Mouse (Mus musculus) activated CD4-positive, CD25-positive, alpha-beta regulatory T cell, adult 4 months (primary cell): Measurements from ENCODE around the gene Mtcl1. TPM values are rescaled to one million over a fixed set of nuclear protein-coding genes. Genes with fewer than 3 reads are reported as not detected.

Experiments
- ATAC-seq: one replicate; pipeline ENCODE4 v1.8.0; 2017
- polyA plus RNA-seq, 2 experiments: library from polyadenylated mRNA; unstranded; fragments of 100-300 nt; shearing (Covaris generic); gene quantifications; one replicate each; pipeline ENCODE4 v1.2.1; 2017

Gene Mtcl1
- polyA plus RNA-seq: not detected

DNA sequence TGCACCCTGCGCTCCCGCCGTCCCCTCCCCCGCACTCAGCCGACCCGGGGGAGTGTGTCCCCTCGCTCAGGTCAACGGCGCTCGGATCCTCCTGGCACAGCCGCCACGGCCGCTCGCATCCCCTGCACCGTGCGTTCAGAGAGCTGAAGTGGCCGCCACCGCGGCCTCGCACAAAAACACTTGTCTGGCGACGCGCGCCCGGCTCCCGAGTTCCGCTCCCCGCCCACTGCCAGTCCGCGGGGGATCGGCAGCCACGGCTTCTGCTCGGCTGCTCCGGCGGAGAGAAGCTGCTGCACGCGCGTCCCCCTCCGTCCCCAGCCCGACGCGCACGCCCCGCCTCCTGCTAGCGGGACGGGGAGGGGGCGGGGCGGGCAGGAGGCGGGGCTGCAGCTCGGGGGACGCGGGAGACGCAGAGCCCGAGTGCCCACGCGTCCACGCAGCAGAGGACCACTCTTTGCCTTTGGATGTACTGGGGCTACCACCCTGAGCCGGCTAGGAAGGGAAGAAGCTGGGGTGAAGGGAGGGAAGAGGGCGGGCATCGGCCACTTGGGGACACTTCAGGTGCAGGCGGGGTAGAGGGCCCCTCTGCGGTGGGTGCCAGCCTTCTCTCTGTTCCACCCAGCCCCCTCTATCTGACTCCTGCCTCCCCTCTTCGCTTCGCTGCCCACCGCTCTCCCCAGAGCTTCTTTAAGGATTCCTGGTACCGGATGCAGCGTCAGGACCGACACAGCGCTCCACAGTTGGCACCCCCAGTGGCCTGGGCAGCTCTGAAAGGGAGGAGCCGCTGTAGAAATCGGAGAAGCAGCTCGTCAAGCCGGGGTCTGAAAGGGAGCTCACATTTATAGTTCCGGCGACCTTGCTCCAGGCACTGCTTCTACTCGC, at the start of gene Mtcl1:
Gene Mtcl1, minus strand, starts transcription at position 291 of the 882 bp plus-strand sequence.
- peak; percentile 23 for ATAC-seq

- no peak for ATAC-seq
These were observed 49.0 kb upstream of the Mtcl1 start for GRCm38 (mm10) chr17:66498598-66498997.

- ATAC-seq: no peak
These were observed 47.0 kb upstream of the Mtcl1 start for GRCm38 (mm10) chr17:66496589-66496988.

- peak; percentile 58 for ATAC-seq
These were observed 40.6 kb upstream of the Mtcl1 start for GRCm38 (mm10) chr17:66490022-66490601.

DNA sequence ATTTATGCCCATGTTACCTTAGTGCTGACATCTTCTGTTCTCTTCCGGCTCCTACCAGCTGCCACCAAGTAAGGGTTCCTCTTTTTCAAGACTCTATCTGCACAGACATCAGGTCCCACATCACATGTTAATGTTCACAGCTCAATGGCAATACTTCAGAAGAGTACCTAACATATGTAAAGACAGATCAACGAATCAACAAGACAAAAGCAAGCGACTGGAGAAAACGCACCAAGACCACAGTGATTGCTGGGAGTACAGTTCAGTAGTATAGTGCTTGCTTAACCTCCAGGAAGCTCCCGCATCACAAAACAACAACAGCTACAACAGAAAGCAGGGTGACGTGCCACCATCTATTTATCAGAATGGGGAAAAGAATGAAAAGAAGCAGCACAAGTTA, 37.0 kb upstream of the Mtcl1 start:
- ATAC-seq: no peak

- peak; percentile 67 for ATAC-seq
These were observed 36.2 kb upstream of the Mtcl1 start for GRCm38 (mm10) chr17:66485742-66486141.

GRCm38 (mm10) chr17:66484965-66485364, 35.4 kb upstream of the Mtcl1 start:
- no peak for ATAC-seq

GRCm38 (mm10) chr17:66483651-66484454, 34.3 kb upstream of the Mtcl1 start:
- ATAC-seq: no peak

- ATAC-seq: no peak
These were observed 31.7 kb upstream of the Mtcl1 start for GRCm38 (mm10) chr17:66481295-66481694.

DNA sequence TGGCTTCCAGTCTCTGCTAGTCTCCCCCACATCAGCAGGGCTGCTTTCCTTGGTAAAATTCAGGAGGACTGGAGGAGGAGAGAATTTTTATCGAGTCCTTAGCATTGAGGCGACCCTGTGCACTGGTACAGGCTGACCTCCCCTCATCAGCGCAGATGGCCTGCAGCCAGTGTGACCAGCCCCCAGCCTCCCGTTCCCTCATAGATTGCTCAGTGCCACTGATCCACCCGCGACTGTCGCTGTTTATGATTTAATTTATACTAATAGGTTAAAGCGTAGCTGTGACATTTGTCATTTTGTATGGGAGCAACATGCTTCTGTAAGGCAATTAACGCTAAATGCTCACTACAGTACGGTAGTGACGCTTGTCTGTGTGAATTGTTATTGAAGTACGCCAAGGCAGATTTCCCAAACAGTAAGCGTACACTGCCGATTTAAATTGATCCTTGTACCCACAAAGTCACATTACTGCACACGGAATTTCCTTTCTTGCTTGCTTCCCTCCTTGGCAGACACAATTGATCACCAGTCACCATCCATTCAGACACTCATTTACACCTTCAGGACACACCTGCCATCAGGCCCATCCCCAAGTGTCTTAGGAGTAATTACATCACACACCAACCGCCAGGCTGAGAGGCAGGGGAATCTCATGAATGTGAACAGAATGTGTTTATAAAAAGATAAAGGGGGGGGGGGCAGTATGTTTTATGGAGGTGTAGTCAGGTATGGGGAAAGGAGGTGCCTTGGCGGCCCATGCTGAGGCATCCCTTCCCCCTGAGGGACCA, 31.1 kb upstream of the Mtcl1 start:
- ATAC-seq: no peak

DNA sequence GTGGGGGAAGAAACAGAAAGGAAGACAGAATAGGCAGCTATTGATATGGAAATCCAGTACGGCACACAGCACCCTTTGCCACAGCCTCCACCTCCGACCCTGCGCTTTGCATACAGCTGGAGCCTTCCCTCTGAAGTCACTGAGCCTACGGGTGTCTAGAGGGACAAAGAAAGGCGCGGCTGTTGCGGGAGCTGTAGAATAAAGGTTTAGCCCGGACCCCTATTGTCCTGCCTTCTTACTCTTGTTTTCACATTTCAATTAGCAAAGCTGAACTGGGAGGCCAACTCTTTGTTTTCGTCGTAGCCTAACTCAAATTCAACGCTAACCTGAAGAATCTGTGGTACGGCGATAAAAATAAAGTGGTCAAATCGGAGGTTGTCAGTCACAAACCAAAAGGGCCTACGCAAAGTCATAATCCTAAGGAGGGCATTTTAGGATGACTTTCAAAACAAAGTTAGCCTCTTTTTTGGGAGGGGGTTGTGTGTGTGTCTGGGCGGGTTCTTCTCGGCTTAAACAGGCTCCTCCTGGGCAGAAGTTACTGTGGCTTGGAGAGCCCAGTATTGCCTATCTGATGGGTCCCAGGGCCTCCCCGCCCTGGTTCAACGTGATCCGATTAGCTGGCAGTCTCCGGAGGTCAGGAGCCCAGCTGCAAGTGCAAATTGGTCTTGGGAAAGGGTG, 30.4 kb upstream of the Mtcl1 start:
- ATAC-seq: no peak

- no peak for ATAC-seq
These were observed 29.8 kb upstream of the Mtcl1 start for GRCm38 (mm10) chr17:66479311-66479710.

GRCm38 (mm10) chr17:66473205-66473604, 23.7 kb upstream of the Mtcl1 start:
- ATAC-seq: no peak

- no peak for ATAC-seq
These were observed 22.2 kb upstream of the Mtcl1 start for GRCm38 (mm10) chr17:66471775-66472174.

DNA sequence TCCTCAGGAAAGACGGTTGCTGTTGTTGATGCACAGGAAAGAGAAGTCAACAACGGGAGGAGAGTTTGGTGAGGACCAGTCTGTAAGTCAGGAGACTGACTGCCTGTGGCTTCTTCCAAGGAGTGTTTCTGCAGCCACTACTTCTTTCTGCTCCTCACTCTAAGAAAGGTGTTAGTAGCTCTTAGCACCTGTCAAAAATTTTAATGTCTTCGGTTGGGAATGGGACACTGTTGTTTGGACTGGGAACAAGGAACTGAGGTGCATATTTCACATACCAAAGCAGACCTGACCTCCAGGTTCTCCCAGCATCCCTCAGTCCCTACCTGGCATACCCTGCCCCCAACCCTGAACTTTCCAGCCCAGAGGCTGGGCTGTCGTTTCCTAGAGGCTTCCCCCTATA, 21.7 kb upstream of the Mtcl1 start:
- no peak for ATAC-seq

DNA sequence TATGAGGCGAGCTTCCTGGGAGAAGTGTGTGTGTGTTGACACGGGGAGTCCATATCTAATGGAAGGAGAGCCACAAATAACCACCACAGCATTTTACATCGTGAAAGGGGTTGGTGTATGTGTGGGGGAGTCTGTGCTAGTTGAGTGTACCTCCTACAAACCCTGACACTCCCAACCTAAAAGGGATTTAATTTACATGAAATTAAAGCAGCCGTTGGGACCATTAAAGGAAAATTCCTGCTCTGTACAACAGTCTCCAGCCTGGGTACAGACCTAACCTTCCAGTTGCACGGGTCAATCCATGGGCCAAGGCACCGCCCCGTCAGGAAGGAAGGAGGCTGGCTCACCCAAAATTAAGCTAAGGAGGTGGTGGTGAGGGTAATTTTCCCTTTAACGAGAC, 20.5 kb upstream of the Mtcl1 start:
- ATAC-seq: no peak

DNA sequence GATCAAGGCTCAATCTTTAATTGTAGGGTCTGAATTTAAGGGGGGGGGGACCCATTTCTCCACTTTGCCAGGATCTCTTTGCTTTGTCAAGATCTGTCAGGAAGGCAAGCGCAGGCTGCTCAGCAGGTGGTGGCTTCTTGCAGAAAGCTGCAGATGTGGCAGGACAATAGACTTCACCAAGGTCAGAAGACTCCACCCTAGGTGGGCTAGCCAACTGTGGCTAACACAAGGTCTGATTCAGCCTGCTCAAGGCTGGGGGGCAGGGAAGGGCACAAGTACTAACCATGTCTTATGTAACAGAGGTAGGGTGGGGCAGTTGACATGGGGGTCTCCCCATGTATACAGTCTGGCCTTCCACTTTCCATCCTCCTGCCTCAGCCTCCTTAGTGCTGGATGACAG, 7.7 kb upstream of the Mtcl1 start:
- ATAC-seq: no peak

DNA sequence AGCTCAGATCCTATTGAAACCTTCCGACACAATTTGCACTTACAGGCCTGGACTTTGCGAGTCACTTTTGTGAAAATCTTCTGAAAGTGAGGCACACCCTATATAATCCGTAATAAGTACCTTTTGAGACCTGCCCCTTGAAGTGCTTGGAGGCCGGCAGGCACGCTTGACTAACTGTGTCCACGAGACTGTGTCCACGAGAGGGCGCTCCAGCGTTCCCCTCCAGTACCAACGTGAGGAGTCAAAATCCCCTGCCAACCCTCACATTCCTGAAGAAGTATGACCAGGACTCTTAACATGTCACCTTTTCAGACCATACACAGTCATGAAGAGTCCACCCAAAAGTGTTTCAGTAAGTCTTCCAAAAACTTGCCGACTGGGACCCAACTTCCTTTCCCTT, 1.6 kb upstream of the Mtcl1 start:
- ATAC-seq: peak; percentile 41

DNA sequence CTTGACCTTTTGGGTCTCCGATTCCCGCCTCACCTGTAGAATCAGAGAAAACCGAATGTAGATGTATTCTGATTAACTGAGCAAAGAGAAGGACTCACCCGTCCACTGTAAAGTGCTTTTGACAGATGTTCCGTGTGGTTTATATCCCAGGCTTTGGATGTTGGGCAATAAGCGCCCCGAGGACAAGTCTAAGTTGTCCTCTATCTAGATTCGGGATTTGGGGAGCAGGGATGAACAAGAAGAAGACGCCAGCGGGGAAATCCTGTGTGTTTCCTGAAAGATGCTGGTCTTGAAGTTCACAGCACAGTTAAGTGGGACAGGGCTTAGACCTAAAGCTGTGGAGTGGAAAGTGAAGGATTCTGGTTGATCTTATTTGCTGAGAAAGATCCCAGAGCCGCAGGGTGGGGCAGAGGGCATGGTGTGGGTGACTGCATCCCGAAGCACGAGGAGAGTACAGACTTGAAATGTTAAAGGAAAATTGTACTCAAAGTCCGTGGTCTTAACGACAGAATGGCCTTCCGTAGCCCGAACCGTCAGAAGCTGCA, 1.0 kb upstream of the Mtcl1 start:
- no peak for ATAC-seq

GRCm38 (mm10) chr17:66448421-66449405, 837 bp downstream of the Mtcl1 start:
- ATAC-seq: no peak
